Mouse (Mus musculus) limb, embryonic 10.5 days (tissue): Measurements from ENCODE around the gene Adarb2. TPM values are rescaled to one million over a fixed set of nuclear protein-coding genes. Genes with fewer than 3 reads are reported as not detected.
A peak's percentile ranks its signal among the peaks of the same experiment; 100 is the strongest.

Experiments
- DNase-seq: peaks from one replicate; pipeline ENCODE4 v3.0.0-alpha.2; 2017; ENCODE audit warnings: low spot score
- H3K27ac ChIP-seq: fragments of 300-500 bp; sonication (generic); 2 replicates; pipeline ENCODE4 v1.5.1; 2016; ENCODE audit warnings: mild to moderate bottlenecking
- H3K27me3 ChIP-seq: fragments of 300-500 bp; sonication (generic); 2 replicates; pipeline ENCODE4 v1.6.1; 2016; ENCODE audit warnings: low read depth, mild to moderate bottlenecking; ENCODE audit not compliant: poor library complexity, severe bottlenecking
- H3K36me3 ChIP-seq: fragments of 300-500 bp; sonication (generic); 2 replicates; pipeline ENCODE4 v1.6.1; 2016; ENCODE audit warnings: mild to moderate bottlenecking, moderate library complexity
- H3K4me1 ChIP-seq: fragments of 300-500 bp; sonication (generic); 2 replicates; pipeline ENCODE4 v1.6.1; 2016
- H3K4me3 ChIP-seq: fragments of 300-500 bp; sonication (generic); 2 replicates; pipeline ENCODE4 v1.5.1; 2016; ENCODE audit warnings: mild to moderate bottlenecking, moderate library complexity
- H3K9me3 ChIP-seq: fragments of 300-500 bp; sonication (generic); replicated peaks from 2 replicates; pipeline ENCODE4 v1.6.1; 2016; ENCODE audit warnings: mild to moderate bottlenecking
- WGBS: fragments of 180-500 bp; shearing (Covaris S2); methylation state at CpG from one replicate; pipeline ENCODE4 v1.1.7; 2016; 5-methylcytosine and 5-hydroxymethylcytosine counted together
- polyA plus RNA-seq: library from polyadenylated mRNA; unstranded; fragments of >200 nt; fragmentation: Nextera tagmentation; extraction: Ambion mirVana; gene quantifications from 2 replicates; pipeline ENCODE4 v1.2.1, GENCODE M21; 2016

The Adarb2 gene
- polyA plus RNA-seq, 1 experiment from 2014 or later, result 0.69 TPM

DNA sequence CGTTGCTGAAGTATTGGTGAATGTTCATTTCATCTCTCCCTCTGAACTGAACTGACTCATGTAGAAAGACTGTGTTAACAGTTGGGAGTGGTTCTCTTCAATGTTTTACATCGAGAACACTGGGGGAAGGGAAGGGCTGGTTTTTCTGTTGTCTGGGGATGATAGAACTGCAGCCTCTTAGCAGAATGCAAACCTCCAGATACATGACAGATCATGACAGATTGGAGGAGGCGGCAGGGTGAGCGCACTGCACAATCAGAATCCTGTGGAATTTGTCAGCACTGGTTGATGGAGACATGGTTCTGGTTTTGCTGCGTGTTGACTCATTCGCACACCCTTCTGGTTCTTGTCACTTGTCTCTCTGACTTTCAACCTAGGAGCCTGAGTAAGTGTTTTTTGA, 203.4 kb downstream of the Adarb2 start:
- no peak for DNase-seq
- Histone ChIP-seq H3K27ac (no peak overlapping the region), H3K4me1 (no peaks in the 10 kb centered on the region), H3K4me3 (no peak overlapping the region), H3K36me3 (no peaks in the 10 kb centered on the region), H3K27me3 (no peaks in the 10 kb centered on the region), H3K9me3 (no peaks in the 10 kb centered on the region)
- 62% methylated on average over 6 of the region's 6 CpGs for WGBS

DNA sequence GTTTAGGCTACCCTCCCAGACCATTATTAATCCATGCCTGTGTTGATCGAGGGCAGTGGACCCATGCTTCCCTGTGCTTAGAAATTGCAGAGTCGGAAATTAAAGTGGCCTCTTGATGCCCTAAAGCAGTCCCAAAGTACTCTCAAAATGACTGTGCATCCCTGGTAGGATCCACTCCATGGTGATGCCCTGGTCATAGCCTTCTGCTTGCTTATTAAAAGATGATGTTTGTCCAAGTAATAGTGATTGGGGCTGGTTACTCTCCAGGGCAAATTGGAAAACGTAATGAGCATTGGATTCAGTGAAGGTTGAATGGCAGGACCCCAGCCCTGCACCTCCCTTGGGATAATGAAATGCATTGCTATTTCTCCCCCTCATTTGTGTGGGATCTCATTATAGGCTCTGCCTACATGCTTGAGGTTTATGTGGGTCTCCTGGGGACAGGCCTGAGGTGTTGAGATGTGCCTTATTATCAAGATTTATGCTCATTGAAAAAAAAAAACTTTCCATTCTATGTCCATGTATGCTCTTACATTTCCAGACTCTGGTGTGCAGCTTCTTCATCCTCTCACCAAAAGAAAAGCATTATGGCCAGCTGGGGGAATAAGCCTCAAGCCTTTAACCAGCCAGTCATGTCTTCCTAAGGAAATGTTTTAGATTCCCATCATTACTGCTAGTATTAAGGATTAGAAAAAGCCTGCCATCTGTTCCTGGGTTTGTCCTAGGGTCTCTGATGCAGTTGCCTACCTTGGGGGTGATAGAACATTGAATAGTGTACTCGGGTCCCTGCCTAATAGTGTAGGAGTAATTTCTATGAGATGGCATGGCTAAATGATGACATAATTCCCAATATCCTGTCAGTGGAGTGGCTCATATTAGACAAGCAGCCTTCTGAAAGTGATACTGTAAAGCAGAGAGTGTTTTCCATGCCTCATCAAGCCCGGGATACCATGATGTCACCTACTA, 208.0 kb downstream of the Adarb2 start:
- no peaks in the 10 kb centered on the region for H3K4me1 ChIP-seq
- H3K9me3 ChIP-seq, result no peaks in the 10 kb centered on the region
- H3K4me3 ChIP-seq, result no peak overlapping the region
- WGBS, result 81% methylated on average over 5 of the region's 5 CpGs
- no peaks in the 10 kb centered on the region for H3K27me3 ChIP-seq
- DNase-seq, result no peak
- no peak overlapping the region for H3K27ac ChIP-seq
- no peaks in the 10 kb centered on the region for H3K36me3 ChIP-seq

DNA sequence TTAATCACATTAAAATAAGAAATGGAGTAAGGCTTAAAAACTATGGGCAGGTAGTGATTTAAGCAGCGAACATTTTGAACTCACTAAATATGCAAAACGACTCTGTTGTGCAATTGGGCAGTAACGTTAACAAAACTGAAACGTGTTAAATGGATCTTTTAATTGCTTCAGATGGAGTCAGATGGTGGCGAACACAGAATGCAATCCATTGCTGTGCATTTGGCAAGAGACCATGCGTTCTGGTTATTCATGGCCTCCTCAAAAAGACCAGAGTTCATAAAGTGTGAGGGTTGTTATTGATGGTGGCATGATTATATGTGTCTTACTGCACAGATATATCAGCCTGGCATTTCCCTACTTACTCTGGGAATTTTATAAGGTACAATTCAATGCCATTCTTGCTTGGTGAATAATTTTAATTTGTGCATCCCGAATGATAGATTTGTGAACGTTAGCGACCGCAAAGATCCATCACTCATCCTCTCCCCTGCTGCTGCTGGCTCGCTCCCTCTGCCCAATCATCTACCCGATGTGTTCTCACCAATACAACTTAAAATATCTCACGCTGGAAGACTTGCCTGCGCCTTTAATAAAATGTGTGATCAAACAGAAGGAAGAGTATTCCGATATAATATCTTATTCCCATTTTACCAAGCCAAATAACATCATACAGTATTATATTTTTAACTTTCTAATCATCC, 221.5 kb downstream of the Adarb2 start:
- Histone ChIP-seq H3K9me3 (no peaks in the 10 kb centered on the region), H3K36me3 (no peaks in the 10 kb centered on the region), H3K4me3 (no peak overlapping the region), H3K4me1 (no peaks in the 10 kb centered on the region), H3K27me3 (no peaks in the 10 kb centered on the region), H3K27ac (no peak overlapping the region)
- WGBS, result 91% methylated on average over 15 of the region's 15 CpGs
- DNase-seq, result no peak

DNA sequence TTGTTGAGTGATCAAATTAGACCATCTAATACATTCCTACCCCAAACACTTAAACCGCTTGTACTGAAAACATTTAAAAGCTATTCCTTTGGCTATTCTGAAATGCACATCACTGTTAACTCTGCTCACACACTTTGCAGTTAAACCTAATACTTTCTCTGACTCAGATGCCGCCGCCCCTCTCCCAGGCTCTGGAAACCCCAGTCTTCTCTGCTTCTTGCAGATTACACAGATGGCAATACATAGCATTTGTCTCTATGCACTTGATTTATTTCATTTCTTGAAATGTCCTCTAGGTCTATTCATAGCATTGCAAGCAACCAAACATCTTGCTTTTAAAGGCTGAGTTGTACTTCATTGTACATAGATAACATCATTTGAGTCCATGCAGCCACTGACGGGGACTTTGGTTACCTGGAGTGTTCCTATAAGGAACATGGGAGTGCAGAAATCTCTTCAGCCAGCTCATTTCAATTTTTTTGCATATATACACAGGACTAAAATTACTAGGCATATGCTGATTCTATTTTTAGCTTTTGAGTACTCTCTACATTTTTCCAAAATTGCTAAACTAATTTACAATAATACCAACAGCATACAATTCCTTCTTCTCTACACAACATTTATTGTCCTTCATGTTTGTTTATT, 236.6 kb downstream of the Adarb2 start:
- WGBS, result 95% methylated on average over 4 of the region's 4 CpGs
- DNase-seq, result no peak
- Histone ChIP-seq H3K9me3 (no peaks in the 10 kb centered on the region), H3K27ac (no peak overlapping the region), H3K36me3 (no peaks in the 10 kb centered on the region), H3K27me3 (no peaks in the 10 kb centered on the region), H3K4me1 (no peaks in the 10 kb centered on the region), H3K4me3 (no peak overlapping the region)

DNA sequence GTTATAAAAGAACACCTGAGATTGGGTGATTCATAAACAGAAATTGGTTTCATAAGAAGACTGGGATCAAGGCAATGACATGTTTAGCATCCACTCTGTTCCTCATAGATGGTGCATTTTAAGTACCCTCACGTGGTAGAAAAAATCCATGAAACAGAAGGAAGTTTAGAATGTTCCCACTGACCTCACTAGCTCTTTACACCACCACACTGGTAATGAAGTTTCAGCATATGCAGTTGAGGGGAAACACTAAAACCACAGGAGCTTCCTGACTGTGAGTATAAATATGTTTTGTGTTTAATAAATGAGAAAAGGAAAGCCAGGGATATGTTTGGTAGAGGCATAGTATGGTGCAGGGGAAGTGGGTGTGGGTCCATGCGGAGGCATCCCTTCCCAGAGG, 242.7 kb downstream of the Adarb2 start:
- 90% methylated on average over 2 of the region's 2 CpGs for WGBS
- Histone ChIP-seq H3K36me3 (no peaks in the 10 kb centered on the region), H3K27ac (no peak overlapping the region), H3K4me3 (no peak overlapping the region), H3K27me3 (no peaks in the 10 kb centered on the region), H3K4me1 (peaks cover 5% of the 10 kb centered on the region), H3K9me3 (no peaks in the 10 kb centered on the region)
- no peak for DNase-seq

DNA sequence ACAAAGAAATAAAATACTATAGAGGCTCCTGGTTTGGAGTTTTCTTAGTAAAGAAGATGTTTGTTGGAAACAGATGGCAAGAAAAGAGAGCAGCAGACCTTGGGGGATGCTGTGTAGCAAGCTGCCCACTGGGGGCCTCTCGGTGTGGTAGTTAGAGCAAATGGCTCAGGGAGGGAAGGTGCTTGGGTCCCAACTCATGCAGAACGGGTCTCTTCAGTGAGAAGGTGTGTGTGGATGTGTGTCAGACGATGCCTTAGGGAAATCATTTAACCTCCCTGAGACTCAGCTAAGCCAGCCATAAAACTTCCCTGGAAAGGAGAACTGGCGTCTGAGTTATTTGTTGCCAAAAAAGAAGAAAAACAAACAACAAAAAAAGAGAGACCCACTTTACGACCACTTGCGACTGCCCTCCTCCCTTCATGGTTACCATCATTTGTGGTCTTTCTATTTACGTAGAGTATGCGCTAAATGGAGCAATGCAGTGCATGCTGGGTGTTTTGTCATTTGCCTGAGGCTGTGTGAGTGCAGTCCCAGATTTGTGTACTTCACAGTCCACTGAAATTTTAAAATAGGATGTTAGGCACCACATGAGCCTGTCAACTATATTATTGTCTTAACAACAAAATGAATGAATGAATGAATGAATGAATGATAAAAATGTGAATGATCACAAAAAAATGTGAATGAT, 245.7 kb downstream of the Adarb2 start:
- 36% methylated on average over 8 of the region's 8 CpGs for WGBS
- DNase-seq, result peak; percentile 32
- H3K27me3 ChIP-seq, result no peaks in the 10 kb centered on the region

DNA sequence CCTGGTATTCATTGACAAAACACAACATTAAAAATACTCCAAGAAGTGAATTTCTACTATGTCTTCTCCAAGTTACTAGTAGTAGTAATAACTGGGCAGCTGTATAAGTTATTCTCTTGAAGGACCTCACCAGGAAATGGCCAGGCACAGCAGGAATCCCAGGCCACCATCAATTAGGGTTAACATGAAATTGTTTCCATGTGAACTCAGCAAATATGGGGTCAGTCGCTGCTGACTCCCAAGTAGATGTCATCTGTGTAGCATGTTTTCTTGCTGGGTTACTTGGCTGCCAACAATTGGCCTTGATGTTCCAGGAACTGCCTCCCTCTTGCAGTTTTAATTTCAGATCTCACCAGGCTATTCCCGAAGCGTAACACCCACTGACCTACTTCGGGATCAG, 248.9 kb downstream of the Adarb2 start:
- 64% methylated on average over 4 of the region's 4 CpGs for WGBS
- Histone ChIP-seq H3K36me3 (no peaks in the 10 kb centered on the region), H3K27me3 (no peaks in the 10 kb centered on the region), H3K27ac (no peak overlapping the region), H3K4me3 (no peak overlapping the region), H3K9me3 (no peaks in the 10 kb centered on the region), H3K4me1 (peaks cover 14% of the 10 kb centered on the region)
- DNase-seq, result peak; percentile 36

More for the DNA sequence above, 245.7 kb downstream of the Adarb2 start:
- Histone ChIP-seq H3K4me3 (no peak overlapping the region), H3K36me3 (no peaks in the 10 kb centered on the region), H3K9me3 (no peaks in the 10 kb centered on the region), H3K27ac (no peak overlapping the region), H3K4me1 (peaks cover 14% of the 10 kb centered on the region)

DNA sequence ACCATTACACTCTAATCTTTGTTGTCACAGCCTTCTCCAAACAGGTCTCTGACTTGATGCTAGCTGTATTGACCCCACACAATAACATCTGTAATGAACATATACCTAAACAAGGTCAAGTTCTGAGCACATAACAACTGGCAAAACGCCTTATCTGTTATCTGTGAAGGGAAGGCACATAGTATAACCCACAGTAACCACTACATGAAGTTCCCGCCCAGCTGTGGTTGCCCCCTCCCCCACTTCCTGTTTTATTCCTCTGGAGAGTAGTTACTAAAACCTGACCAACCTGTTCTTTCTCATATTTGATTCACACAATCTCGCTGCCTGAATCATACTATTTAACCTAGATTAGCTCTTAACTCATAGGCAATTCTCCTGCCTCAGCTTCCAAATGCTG, 254.2 kb downstream of the Adarb2 start:
- Histone ChIP-seq H3K36me3 (no peaks in the 10 kb centered on the region), H3K27me3 (no peaks in the 10 kb centered on the region), H3K4me3 (no peak overlapping the region), H3K27ac (no peak overlapping the region), H3K4me1 (0 out of 2 replicates have a peak, but pooled peaks cover 4% of the 10 kb centered on the region), H3K9me3 (no peaks in the 10 kb centered on the region)
- no peak for DNase-seq
- 82% methylated on average over 3 of the region's 3 CpGs for WGBS

DNA sequence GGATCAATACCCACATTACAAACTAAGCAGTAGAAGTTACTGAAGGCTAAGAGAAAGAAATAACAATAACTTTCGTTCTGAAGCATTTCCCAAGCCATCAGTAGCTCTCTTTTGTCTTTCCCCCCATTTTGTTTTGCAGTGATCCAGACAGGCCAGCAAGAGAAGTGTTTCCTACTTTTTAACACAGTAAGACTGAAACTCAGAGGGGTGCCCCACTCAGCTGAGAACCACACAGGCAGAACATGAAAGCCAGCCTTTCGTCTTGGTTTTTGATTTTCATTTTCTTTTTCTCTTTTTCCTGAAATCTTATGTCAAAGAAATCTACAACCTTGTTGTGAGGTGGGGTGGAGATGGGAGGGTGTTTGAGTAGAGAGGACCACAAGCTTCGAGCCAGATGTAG, 255.2 kb downstream of the Adarb2 start:
- DNase-seq, result no peak
- Histone ChIP-seq H3K4me1 (no peaks in the 10 kb centered on the region), H3K36me3 (no peaks in the 10 kb centered on the region), H3K9me3 (no peaks in the 10 kb centered on the region), H3K4me3 (no peak overlapping the region), H3K27me3 (no peaks in the 10 kb centered on the region), H3K27ac (no peak overlapping the region)
- 86% methylated on average over 3 of the region's 3 CpGs for WGBS

DNA sequence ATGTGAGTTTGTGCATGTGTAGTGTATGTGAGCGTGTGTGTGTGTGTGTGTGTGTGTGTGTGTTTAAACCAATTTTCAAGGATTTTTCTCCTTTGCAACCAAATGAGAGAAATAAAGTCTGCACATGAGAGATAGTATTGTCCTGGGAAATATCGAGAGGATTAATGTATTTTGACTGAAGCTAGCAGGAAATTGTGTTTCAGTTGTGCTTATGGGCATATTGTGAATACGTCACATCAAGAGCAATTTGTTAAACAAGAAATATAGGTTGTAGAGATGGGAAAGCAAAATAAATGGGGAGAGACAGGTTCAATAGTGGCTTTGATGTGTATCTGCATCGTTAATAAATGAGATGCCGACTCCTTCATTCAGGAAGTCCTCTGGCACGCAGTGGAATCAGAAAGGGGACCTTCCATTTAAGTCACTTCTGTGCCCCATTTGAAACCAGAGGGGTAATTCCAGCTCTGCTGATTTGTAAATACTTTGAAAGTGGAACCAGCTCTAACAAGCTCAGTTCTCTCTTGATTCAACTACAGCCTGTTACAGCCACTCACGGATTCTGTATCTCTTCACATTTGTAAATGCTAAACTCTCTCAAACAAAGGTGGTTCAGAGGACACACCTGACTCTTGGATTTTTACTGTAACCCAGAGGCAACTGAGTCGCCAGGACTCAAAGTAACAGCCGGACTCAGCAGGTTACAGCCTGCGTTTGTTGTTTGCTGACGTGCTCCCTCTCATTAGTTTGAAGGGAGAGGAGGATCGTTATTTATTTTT, 265.1 kb downstream of the Adarb2 start:
- Histone ChIP-seq H3K4me1 (no peaks in the 10 kb centered on the region), H3K9me3 (no peaks in the 10 kb centered on the region), H3K4me3 (no peak overlapping the region), H3K27me3 (no peaks in the 10 kb centered on the region), H3K36me3 (no peaks in the 10 kb centered on the region), H3K27ac (no peak overlapping the region)
- DNase-seq, result no peak
- WGBS, result 81% methylated on average over 12 of the region's 12 CpGs

DNA sequence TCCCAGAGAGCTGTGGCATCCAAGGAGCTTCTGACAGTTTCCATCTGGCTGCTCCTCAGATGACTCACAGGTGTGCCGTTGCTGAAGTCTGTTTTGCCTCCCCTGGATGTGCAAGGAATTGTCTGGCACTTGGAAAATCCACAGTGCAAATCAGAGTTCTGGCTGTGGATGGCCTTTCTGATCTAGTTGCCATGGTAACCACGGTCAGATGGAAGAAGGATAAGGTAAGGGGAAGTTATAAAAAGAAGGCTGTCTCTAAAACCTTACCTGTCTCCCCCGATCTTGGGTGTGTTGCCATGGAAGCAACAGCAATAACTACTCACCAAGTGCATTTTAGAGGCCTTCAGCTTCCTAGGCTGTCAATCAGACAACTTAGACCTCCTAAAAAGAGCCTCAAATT, 273.6 kb downstream of the Adarb2 start:
- 83% methylated on average over 3 of the region's 3 CpGs for WGBS
- Histone ChIP-seq H3K4me1 (no peaks in the 10 kb centered on the region), H3K9me3 (no peaks in the 10 kb centered on the region), H3K27ac (no peak overlapping the region), H3K36me3 (no peaks in the 10 kb centered on the region), H3K4me3 (no peak overlapping the region), H3K27me3 (no peaks in the 10 kb centered on the region)
- DNase-seq, result no peak

DNA sequence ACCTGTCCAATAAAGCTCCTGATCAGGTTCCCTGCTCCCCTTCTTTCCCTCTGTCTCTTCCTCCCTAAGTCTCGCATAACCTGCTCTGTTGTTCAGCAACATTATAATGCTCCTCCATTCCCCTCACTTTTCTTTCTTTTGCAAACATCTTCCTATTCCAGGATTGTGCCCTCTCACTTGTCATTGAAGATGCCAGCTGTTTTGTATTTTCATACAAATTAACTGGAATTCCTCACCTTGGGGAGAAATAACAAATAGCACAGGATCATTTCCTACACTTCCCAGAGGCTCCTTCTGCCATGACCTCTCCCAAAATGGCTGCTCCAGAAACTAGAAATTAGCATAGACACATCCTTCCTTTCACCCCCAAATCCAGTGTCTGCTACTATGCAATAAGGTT, 276.1 kb downstream of the Adarb2 start:
- no peaks in the 10 kb centered on the region for H3K36me3 ChIP-seq
- DNase-seq, result no peak
- H3K4me1 ChIP-seq, result no peaks in the 10 kb centered on the region
- H3K9me3 ChIP-seq, result no peaks in the 10 kb centered on the region
- no peaks in the 10 kb centered on the region for H3K27me3 ChIP-seq
- 86% methylated on average over 1 of the region's 1 CpGs for WGBS
- no peak overlapping the region for H3K4me3 ChIP-seq
- no peak overlapping the region for H3K27ac ChIP-seq
